Mouse (Mus musculus): ENCODE measurements around the gene Cd59a.
"Not testable (repeated sequence)": the region's sequence is repeated elsewhere in the genome, so short reads cannot be mapped to it uniquely, and the experiment has no call there.

The Cd59a gene

DNA sequence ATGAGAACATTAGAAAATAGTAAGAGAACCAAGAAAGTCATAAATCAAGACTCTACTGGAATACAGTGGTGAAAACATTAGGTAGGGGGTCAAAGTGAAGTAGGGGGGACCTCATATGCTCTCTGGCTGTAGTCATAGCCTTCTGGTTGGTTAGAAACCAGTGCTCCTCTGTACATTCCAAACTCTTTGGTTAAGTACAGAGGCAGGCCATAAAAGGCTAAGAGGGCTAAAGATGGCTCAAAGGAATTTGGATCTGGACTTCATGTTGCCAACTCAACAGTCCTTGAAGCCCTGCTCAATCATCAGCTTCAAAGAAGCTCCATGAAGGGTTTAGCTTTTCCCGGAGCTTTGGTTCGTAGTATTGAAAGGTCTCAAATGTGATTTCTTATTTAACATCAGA, 13.4 kb downstream of the Cd59a start:
- not testable (repeated sequence) for DNase-seq (ENCODE audit: low spot score in 2 of 2)

DNA sequence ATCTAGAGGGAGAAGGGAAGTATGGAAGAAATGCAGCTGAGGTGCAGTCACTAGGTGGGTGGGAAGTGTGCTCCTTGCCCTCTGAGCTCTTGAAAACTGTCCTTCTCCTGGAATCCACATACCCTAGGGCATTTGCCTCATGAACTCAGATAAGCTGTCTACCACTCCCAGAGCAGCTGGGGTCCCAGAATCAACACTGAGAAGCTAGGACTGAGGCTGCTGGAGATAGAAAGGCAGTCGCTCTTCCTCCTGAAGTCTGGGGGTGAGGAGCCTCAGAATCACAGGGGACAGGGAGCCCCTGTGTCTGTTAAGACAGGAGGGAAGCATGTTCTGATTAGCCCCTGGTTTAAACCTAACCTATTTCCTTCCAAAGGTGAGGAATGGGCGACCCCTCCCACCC, 13.9 kb downstream of the Cd59a start:
- DNase-seq (ENCODE audit: low spot score in 2 of 2), result no peak

DNA sequence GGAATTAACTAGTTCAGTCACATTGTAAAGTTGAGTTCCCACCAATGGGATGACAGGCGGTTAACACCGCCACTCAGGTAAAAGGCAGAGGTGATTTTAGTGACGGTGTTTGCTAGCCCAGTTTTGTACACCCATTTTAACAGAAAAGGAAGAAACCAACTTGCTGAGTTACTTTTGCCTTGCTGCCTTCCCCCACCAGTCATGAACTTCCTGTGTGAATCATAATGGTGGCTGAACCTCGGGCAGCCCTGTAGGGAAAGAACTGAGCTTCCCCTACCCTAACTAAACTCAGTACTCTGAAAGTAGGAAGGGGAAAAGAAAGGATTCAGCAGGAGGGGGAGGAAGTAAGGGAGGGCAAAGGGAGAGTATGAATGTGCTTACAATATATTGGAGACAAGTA, 14.4 kb downstream of the Cd59a start:
- no peak for DNase-seq (ENCODE audit: low spot score in 2 of 2)

DNA sequence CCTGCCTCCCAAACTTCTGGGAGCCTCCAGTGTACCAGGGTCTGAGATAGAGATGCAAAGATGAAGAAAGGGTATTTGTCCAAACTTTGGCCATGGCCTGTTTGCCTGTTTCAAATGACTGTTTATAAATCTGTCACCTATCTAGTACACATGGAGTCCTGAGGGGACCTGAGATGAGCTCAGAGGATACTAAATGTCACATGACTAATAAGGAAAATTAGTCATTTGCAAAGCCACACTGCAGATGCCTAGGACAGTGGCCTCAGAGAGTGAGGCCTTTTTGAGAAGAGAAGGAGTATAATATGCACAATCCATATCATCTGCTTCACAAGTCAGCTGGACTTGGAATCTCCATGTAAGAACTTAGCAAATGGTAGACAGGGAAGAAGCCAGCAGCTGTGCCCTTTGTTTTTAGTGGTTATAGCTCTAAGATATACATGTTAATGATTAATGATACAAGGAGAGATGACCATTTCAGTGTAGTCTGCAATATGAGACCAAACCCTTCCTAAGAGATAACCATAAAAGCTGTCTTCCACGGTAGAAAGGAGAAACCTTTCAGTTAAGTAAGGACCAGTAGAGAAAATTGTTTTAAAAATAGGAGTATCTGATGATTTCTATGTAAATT, 15.7 kb downstream of the Cd59a start:
- not testable (repeated sequence) for DNase-seq (ENCODE audit: low spot score in 2 of 2)

DNA sequence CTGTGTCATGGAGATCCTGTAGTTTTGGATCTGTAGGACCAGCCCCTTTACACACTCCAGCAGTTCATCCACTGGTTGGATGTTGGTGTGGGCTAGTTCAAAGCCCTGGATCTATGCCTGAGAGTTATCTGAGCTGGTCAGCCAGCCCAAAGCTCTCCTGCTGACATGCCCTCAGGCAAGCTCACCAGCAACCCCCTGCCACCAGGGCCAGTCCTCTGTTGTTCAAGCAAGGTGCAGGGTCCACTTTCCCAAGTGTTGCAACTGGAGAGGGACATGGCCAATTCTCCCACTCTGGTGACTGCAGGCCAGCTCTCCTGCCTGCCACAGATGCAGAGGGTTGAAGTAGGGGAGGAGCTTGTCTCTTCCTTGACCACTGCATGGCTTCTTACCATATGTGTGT, 18.0 kb downstream of the Cd59a start:
- DNase-seq (ENCODE audit: low spot score in 2 of 2), result not testable (repeated sequence)

DNA sequence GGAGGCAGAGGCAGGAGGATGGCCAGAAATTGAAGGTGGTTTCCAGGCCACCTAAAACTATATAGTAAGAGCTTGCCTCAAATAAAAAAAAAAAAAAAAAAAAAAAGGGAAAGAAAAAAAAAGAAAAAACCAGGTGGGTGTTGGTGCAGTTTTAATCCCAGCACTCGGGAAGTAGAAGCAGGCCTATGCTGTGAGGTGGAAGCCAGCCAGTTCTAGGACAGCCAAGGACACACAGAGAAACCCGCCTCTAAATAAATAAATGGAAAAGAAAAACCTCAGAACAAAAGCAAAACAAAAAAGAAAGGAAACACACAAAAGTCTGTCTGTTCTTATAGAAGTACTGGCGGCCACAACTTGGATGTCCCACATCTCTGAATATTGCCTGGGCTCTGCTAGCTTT, 19.3 kb downstream of the Cd59a start:
- DNase-seq (ENCODE audit: low spot score in 2 of 2), result no peak

DNA sequence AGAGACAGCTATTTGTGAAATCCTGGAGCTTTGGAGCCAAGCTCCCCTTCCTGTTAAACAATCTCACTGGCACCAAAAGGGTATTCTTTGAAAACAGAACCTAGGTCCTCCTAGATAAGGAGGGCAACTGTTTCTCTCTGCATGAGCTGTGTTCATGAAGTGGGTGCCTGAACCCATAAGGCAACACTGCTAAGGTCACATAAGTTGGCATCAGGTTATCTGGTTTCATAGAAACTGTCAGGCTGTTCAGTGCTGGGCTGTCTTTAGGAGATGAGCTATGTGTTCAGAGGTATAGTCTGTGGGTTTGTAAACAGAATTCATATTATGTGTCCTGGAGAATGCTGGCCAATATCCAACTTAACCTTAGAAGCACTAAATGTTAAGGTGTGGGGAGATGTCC, 21.6 kb downstream of the Cd59a start:
- not testable (repeated sequence) for DNase-seq (ENCODE audit: low spot score in 2 of 2)

DNA sequence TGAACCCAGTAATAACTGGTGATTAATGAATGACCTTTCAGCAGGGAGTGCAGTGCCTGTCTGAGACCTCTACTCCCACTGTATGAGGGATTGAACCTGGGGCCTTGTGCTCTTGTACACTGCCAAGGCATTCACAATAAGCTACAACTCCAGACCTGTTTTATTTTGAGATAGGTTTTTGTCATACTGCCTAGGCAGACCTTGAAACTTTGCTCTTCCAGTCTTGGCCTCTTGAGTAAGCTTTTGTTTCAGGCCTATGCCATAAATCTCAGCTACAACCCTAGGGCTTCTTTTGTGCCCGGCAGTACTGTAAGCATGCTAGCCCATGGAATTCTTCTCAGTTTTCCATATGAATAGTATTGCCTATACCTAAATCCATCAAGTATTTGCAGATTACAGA, 23.5 kb downstream of the Cd59a start:
- DNase-seq (ENCODE audit: low spot score in 2 of 2), result no peak

DNA sequence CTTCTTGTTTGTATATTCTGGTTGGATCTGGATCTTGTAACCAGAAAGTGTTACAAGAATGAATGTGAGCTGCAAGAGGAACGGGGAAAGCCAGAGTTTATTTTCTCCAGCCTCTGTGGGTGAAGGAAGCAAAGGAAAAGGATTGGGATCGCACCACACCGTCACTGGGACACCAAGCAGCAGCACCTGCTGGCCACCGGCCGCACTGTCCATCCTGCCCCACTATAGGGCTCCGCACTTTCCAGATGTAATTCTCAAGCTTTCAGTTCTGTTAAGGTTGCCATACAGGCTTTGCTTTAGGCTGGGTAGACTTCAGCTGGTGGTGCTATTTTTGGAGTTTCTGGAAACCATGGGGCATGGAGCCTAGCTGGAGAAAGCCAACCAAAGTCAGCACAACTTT, 24.7 kb downstream of the Cd59a start:
- DNase-seq (ENCODE audit: low spot score in 2 of 2), result no peak

DNA sequence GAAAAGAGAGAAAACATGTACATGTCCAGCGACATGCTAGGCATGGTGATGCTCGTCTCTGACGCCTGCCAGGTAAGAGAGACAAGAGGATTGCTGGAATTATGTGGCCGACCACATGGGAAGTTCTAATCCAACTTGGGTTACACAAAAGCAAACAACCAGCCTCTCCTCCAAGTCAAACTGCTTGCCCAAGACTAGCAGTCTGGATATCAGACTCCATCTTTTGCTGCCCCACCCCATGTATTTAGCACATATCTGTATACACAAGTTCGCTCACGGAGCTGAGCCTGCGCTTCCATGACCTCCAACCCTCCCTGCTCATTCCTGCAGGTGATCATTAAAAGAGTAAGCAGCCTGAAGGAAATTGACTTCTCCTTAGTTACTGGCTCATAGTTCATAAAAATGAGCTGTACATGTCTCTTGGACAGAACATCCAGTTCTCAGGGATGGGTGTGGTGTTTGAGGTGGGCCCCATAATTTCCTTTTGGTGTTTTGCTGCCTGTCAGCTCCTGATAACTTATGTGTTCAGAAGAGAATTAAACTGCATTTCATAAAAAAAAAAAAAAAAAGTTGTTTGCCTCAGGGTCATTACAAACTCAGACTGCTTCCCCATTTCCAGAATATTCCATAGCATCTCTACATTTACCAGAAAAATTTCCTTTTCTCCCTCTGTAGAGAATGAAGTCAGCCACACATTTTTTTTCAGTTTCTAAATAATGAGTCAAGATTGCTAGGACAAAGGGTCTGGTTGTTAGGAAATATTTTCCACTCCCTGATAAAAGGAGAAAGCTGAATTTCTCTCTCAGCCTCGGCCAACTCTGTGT, 26.3 kb downstream of the Cd59a start:
- no peak for DNase-seq (ENCODE audit: low spot score in 2 of 2)

DNA sequence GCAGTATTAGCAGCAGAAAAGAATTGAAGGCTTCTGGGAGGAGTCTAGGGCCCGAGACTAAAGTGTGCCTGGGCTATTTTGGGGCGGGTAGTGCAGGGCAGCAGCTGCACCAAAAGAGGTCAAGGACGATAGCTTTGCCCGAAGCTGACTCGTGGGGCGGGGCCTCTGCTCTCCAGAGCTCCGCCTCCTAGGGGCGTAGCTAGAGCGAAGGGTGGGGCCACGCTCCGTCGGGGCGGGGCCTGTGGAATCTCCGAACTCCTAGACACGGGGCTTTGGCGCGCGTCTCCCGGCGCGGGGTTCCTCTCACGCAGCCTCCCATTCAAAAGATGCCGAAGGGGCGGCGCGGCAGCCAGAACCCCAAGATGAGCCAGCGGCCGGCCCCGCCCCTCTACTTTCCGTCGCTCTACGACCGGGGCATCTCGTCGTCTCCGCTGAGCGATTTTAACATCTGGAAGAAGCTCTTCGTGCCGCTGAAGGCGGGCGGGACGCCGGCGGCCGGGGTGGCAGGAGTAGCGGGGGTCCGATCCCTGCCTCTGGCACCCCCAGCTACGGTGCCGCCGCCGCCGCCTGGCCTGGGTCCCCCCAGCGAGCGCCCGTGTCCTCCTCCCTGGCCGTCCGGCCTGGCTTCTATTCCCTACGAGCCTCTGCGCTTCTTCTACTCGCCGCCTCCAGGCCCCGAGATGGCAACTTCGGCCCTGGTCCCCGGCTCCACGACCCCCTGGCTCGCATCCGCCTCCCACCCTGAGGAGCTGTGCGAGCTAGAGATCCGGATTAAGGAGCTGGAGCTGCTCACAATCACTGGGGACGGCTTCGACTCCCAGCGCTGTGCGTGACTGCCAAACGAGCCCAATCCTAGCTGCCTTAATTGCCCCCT, 27.1 kb downstream of the Cd59a start, which contains the start of gene A930018P22Rik:
Gene A930018P22Rik, plus strand, starts transcription at position 265 of the 874 bp plus-strand sequence.
- DNase-seq (ENCODE audit: low spot score in 2 of 2), result peak; percentile 67 to 78

DNA sequence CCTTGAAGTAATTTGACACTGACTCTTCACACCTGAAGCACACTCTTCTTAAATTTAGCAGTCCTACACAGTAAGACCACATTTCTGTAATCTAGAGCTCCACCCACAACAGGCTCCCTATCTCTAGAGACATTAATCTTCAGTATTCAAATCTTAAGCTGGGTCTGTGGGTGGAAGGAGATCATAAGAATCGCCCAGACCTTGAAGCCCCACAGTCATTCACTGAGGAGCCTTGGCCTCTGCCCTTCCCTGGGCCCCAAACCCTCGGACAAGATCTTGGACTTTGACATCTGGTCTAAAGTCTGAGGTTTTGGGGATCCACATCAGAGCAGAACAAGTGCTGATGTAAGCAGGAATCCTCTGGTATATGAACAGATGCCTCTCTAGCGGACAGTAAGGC, 27.9 kb downstream of the Cd59a start:
- no peak for DNase-seq (ENCODE audit: low spot score in 2 of 2)

DNA sequence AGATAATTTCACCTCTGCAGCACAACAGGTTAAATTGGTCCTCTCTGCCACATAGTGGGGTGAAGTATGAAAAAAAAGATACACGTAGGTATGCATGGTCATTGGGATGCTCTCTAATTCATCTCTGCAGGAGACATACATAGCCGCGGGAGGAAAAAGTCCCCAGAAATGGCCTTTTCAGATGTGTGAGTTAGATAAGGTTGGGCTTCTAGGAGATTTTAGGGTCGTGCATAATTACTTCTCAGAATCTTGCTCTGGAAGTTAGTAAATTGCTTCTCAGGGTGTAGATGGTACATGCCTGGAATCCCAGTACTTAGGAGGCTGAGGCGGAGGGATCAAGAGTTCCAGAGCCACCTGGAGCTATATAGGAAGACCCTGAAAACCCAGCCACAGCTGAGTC, 28.5 kb downstream of the Cd59a start:
- DNase-seq (ENCODE audit: low spot score in 2 of 2), result no peak

DNA sequence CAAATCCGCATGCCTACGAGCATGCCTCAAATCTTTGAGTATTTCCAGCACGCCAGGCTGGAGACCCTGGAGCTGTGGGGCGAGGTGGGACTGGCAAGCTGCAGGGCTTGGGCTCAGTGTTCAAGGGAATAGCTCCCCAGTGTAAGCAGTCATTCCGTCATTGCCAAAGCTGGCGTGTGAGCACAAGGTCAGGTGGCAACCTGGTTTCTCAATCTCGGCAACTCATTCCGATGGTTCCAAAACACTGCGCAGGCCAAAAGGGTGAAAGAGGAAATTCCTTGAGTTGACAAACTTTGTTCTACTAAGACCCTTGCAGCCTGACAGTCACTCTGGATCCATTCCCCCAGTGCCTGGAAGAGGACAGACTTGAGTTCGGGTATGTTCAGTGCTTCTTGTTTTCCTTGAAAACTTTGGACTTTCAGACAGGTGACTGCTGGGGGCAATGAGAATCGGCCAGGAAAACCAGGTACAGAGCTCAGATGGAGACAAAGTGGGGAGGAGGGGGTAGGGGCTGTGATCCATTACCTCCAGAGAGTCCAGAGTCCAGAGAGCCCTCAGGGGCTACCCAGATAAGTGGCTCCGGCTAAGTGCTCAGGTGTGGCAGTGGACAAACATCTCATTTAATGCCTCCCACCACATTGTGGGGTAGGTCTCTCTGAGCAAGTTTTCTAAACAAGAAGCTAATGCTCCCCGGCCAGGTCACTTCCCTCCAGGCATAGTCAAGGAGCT, 33.4 kb downstream of the Cd59a start:
- no peak for DNase-seq (ENCODE audit: low spot score in 2 of 2)

DNA sequence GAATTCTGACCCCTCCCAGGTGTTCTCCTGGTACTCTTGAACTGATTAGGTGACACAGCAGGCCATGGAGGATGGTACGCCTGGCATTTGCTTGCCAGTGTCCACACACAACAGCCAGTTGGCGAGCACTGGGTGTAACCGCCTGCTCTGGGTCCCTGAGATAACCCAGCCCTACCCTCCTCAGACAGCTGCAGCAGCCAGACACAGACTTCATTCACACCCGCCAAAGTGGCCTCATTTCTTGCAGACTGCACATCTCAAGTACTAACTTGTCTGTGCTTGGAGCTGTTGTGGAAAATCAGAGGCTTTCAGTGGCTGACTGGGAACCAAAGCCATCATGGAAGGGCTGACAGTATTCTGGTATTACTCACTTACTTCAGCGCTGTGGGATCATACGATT, 34.6 kb downstream of the Cd59a start:
- DNase-seq (ENCODE audit: low spot score in 2 of 2), result no peak

DNA sequence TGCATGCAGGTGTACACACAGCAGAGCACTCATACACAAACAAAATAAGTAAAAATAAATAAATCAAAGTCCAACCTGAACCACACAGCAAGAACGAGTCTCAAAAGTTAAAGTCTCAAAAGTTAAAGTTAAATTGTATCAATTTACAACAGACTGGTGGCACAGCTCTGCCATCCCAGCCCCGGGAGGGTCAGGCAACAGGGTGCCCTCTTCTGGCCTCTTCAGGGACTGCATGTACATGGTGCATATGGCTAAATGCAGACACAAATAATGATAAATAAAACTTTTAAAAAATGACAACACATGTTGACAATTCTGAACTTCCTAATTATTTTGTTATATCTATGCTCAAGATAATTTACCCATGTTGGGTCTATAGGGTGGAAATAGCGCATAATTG, 35.4 kb downstream of the Cd59a start:
- peak; percentile 16 to 69 for DNase-seq (ENCODE audit: low spot score in 2 of 2)

DNA sequence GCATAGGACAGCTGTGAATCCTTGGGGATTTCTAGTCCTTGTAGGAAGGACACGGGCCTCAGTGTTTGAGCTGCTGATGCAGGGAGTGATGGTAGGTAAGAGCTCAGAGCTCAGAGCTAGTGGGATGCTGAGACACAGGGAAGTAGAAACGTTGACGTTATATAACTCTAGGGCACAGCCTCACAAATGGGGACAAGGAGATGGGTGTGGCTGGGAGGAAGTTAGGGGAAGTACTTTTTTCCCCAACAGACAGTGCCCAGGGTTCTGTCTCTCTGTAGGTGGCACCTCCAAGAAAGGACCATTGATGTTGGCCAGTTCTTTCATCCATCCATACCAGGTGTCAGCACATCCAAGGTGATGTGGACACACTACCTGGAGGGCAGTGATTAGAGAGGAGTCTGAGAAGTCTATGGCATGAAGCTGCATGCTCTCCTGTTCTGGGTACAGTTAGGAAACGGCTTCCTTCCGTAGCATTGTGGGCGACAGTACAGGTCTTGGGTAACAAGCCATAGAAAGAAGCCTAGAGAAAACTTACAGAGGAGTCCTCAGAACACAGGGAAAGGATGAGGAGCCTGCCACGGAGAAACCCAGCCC, 36.8 kb downstream of the Cd59a start:
- no peak for DNase-seq (ENCODE audit: low spot score in 2 of 2)

DNA sequence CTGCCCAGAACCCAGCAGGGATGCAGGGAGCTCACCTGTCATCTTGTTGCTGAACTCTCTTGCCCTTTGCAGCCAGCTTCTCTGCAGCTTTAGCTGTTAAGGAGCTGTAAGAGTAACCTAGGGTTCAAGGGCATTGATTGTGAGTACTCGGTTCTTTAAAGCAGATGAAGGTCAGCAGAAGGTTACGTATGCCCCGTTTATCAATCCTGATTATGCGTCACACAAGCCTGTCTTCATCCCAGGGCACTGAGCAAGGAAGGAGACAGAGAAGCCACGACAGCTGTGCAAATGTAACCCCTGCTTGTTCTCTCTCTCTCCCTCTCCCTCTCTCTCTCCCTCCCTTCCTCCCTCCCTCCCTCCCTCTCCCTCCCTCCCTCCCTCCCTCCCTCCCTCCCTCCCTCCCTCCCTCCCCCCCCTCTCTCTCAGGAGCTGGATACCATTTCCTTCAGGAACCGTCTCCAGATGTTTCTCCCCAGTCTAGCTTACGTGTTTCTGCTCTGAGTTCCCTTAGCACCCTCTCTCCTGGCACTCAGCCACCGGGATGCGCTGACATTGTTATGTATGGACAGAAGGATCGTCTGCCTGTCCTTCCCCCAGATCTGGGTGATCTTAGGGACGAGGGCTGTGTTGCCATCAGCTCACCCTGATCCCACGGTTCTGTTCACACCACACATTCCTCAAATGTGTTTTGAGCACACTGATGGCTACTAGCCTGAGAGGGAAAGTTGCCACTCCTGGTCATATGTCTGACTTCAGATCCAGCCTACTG, 37.6 kb downstream of the Cd59a start:
- no peak for DNase-seq (ENCODE audit: low spot score in 2 of 2)

DNA sequence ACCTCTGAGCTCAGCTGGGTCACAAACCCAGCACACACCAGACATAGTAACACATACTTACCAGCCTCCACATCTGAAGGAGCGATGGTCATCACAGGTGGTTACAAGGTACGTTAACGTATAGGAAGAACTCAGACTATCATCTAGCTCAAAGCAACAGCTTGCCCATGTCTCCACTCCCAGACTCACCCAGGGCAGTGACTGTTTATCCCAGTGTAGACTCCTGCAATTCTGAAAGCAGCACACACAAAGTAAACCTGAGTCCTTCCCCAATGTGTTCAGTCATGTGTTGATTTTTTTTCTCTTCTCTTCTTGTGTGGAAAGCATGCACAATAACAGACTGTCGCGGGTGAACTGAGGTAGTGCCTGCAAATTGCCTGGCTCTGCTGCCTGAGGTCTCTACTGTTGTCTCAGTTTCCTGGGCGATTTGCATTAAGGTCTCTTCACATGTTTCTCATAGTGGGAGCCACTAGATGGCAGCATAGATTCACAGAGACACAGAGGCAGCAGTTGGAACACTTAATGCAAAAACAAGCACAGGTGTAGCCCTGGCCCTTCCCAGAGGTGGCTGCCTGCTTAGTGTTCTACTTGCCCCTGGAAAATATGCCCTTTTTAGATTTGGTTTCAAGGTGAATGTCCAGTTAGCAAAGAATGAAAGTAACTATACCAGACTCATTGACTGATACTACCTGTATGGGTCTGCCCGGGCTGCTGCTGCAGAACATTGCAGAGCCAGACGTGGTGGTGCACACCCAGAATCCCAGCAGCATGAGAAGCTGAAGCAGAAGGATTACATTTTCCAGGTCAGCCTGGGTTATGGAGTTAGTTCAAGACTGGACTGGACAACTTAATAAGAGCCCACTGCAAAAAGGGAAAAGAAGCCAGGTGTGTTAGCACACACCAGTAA, 38.8 kb downstream of the Cd59a start:
- DNase-seq (ENCODE audit: low spot score in 2 of 2), result peak; percentile 46 to 78

Measured in thymus, postnatal 10 days (tissue).